Mouse (Mus musculus): Measurements from ENCODE around the gene B4galnt1. TPM values are rescaled to one million over a fixed set of nuclear protein-coding genes. Genes with fewer than 3 reads are reported as not detected.
"Not testable (repeated sequence)": the region's sequence is repeated elsewhere in the genome, so short reads cannot be mapped to it uniquely, and the experiment has no call there.

B4galnt1 gene
- 1 to 10 TPM; 1.2 to 3.2 (median 1.5) TPM for total RNA-seq (2022)

DNA sequence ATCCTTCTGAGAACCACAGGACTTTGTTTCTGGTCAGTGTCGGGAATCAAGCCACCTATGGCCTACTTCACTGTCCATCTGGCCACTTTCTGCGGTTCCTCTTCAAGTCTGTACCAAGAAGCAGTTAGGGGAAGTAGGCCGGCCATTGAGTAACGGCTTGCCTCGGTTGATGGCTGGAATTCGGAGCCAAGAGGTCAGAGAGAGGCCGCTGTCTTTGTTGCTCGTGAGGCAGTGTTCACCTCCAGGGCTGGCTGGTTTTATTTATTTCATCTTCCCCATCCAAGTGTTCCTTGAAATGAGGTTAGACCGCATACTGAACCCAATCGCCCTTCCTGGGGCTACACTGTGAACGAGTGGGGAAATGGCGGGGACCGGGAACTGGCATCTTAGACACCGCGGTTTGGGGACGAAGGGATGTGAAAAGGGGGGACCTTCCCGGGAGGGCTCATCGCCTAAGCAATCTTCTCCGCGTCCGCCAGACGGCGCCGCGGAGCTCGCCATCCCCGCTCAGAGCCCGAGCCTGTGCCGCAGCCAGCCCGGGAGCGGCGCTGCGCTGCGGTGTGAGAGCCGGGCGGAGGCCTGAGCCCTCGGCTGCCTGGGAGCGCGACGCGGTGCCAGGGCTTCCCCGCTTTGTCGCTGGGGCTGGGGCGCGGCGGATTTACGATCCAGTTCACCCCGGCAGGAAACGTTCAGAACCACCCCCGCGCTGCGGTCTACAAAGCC, at the start of gene B4galnt1:
Gene B4galnt1, plus strand, starts transcription at position 595 of the 723 bp plus-strand sequence.
- peak; percentile 55 for DNase-seq (ENCODE audit: low spot score)

DNA sequence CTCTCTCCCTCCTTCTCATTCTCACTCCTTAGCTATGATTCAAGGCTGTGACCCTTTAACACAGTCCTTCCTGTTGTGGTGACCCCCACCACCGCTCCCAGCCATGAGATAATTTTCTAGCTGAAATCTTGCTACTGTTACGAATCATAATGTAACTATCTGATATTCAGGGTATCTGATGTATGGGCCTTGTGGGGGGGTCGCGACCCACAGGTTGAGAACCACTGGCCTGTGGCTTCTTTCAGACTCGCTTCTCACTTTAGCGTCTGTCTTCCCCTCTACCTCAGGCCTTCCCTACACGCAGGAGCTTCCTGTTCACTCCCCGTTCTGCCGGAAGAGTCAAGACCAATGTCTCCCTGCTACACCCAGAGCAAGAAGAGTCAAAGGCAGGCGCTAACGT, 46.6 kb upstream of the B4galnt1 start:
- no peak for DNase-seq (ENCODE audit: low spot score)

- no peak for DNase-seq (ENCODE audit: low spot score)
Measured at GRCm38 (mm10) chr10:127119229-127119628, 45.8 kb upstream of the B4galnt1 start.

DNA sequence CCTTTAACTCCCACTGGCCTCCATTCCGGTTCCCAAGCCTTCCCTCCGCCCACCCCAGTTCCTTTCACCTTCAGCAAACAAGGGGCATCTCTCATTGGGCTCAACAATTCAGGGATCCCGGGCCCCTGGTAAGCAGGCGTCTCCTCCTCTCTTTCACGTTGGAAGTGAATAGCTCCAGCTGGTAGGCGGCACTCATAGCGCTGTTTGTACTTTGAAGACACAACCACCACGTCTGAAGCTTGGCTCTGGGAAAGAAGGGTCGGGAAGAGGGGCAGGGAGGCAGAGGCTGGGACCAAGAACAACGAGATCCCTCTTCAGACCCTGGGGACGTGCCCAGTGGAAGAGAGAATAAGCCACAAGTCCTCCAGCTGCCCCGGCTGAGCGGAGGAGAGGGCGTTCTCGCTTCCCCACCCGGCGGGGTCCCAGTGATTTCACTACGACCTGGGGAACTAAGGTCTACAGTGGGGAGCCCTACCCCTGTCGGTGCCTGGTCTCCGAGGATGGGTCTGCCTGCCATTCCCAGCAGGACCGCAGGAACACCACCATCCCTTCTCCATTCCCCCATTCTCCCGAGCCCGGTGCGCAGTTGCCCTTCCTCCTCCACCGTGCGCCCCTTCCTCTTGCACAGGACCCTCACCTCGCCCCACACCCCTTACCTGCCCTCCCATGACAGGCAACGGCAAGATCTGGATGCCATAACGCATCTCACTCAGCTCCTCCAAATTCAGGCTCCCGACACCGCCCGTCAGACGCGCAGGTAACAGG, 44.5 kb upstream of the B4galnt1 start:
- DNase-seq (ENCODE audit: low spot score), result no peak

GRCm38 (mm10) chr10:127121066-127121477, 44.0 kb upstream of the B4galnt1 start, which contains the start of gene Os9:
TSS of gene Os9 (minus strand) at chr10:127121131.
- DNase-seq (ENCODE audit: low spot score), result peak; percentile 98

- DNase-seq (ENCODE audit: low spot score), result no peak
Measured at GRCm38 (mm10) chr10:127122018-127122417, 43.0 kb upstream of the B4galnt1 start.

GRCm38 (mm10) chr10:127122784-127123435, 42.1 kb upstream of the B4galnt1 start:
- no peak for DNase-seq (ENCODE audit: low spot score)

DNA sequence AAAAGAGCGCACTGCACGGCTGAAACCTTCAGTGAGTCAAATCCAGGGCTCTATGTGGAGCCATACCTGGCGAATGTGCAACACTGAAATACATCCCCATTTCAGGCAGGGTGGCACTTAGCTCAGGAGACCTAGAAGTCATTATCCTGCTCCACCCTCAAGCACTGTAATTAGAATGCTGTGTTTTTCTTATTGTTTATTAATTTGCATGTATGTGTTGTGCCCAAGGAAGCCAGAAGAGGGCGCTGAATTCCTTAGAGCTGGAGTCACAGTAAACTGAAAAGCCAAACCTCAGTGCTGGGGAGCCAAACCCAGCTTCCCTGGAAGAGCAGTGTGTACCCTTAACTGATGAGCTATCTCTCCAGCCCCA, 41.6 kb upstream of the B4galnt1 start:
- peak; percentile 59 for DNase-seq (ENCODE audit: low spot score)

DNA sequence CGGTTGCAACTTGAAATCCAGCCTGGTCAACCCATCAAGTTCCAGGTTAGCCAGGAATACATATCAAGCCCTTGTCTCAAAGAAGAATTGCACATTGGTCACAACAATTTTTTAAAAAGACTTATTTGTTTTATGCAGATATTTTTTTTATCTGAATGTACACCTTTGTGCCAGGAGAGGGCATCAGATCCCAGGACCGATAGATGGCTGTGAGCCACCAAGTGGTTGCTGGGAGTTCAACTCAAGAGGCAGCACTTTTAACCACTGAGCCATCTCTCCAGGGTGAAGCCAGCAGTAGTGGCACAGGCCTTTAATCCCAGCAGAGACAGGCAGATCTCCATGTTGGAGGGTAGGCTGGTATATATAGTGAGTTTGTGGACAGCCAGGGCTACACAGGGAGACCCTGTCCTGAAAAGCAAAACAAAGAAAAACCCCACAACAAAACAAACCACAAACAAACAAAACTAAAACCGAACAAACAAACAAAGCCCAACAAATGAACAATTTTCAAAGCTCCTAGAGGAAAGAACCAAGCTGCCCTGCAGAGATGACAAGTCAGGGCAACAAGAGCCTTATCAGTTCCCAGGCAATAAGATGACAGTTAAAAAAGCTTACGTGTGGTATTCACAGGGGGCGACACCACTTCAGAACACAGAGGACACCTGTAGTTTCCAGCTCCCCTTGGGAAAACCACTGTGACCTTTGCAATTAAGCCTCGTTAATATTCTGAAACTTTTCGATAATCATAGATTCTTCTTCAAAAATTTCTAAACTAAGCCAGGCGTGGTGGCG, 39.6 kb upstream of the B4galnt1 start:
- DNase-seq (ENCODE audit: low spot score), result no peak

DNA sequence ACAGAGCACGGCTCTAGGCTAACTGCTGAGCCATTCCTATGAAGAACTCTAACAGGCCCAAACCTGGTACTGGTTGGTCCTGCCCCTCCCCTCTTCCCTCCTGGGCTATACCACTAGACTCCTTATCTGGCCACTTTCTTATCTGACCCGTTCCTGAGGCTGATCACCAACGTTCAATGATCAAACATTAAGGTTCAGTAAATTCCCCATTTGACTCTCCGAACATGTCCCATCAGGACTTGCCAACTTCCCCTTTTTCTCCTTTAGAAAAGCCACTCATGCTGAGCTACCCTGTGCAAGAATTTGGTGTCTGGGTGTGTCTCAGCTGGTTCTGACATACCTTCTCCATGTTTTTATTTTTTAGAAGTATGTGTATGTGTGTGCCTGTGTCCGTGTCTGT, 38.4 kb upstream of the B4galnt1 start:
- no peak for DNase-seq (ENCODE audit: low spot score)

GRCm38 (mm10) chr10:127127711-127128279, 37.2 kb upstream of the B4galnt1 start:
- no peak for DNase-seq (ENCODE audit: low spot score)

GRCm38 (mm10) chr10:127129431-127129830, 35.6 kb upstream of the B4galnt1 start:
- DNase-seq (ENCODE audit: low spot score), result no peak

DNA sequence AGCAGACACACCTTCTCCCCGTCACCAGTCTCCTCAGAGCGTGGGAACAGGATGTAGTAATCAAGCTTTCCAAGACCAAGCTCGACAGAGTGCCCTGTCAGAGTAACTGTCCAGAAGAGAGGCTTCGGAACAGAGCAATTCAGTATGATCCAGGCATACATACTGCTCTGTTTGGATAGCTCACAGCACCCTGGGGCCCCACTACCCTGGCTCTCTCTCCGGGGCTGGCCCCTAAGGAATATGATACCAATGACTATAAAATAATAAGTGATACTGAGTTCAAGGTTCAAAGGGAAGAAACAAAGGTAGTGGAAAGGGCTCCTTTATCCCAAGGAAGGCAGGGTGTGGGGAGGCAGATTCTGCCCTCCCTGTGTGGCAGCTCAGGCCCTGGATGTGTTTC, 32.6 kb upstream of the B4galnt1 start:
- DNase-seq (ENCODE audit: low spot score), result no peak

- DNase-seq (ENCODE audit: low spot score), result not testable (repeated sequence)
Measured at GRCm38 (mm10) chr10:127134394-127135035, 30.5 kb upstream of the B4galnt1 start.

DNA sequence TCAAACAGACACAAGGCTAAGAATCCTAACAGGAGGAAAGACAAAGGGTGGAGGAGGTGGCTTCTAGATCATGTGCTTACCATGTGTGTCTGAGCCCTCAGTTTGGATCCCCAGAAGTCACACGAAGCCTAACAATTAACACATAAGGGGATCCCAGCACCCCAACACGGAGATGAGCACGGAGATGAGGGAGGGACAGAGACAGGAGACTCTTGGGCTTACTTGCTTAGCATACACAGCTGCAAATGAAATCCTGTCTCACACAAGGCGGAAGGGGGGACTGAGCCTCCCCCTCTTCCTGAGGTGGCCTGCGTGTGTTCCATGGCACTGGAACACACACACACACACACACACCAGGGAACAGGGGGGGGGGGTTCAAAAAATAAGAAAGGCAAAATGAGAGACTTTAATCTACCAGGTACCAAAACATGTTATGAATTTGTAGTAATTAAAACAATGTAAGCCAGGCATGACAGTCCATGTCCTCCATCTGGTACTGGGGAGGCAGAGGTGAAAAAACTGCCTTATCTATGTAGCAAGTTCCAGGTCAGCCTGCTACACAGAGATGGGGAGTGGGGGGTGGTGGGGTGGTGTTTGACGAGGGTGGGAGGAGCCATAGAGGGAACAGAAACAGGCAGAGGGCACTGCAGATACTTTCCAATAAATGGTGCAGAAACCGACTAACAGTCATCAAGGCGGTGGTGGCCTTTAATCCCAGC, 29.7 kb upstream of the B4galnt1 start:
- no peak for DNase-seq (ENCODE audit: low spot score)

DNA sequence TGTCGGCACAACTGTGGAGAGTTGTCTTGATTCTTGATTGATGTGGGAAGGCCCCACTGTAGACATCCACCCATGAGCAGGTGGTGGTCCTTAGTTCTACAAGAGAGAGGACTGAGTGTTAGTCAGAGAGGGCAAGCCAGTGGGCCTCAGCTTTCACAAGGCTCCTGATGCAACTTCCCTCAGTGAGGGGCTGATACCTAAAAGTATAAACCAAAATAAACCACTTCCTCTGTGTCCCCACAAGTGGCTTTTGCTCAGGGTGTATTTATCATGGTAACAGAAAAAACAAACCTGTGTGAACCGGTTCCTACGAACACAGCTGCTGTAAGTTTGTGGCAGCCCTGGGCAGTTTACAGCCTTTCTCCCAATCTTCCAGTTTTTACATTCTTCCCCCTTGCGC, 28.5 kb upstream of the B4galnt1 start:
- no peak for DNase-seq (ENCODE audit: low spot score)

- DNase-seq (ENCODE audit: low spot score), result no peak
Measured at GRCm38 (mm10) chr10:127137896-127138295, 27.1 kb upstream of the B4galnt1 start.

DNA sequence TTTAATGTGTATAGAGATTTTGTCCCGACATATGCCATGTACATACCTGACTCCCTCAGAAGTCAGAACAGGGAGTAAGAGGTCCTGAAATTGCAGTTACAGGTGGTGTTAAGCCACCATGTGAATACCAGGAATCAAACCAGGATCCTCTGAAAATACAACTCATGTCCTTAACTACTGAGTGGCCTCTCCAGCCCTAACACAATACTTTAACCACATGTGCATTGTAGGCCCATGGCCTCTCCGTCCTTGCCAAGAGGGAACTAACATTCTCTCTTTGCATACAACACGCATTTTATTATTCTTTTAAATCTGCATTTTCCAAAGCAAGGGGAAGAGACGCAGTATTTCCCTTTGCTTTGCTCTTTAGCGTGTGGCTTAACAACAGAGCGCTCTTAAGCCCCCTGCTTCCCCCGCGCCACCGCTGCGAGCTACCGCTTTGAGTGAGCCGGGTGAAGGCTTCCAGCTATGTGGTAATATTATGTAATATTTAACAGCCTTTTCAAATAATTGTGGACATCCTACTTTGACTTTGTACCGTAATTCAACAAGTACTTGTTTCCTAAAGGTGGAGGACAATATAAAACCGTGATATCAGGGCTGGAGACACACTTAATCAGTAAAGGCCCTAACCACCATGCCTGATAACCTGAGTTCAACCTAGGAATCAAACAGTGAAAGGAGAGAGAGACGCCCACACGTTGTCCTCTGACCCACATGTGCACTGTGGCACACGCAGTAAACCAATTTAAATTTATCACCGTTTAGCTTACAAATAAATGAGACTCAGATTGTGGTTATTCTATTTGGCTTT, 26.5 kb upstream of the B4galnt1 start:
- DNase-seq (ENCODE audit: low spot score), result no peak

DNA sequence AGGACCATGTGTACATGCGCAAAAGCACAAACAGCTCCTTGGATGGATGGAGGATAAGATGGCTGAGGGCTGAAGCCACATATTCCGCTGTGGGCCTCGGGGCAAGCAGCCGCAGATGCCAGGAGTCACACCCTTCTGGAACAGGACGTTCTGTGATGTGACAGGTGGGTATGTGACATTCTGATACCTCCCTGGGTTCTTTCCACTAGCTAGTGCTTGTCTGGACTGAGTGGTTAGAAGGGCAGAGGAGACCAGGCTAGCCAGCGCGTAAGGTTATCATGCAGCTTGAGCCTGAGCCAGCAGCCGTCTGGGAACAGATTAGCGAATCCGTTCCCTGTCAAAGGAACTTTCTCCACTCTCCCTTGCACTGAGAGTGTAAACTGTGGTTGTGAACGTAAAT, 24.1 kb upstream of the B4galnt1 start:
- no peak for DNase-seq (ENCODE audit: low spot score)

Data from heart, adult 8-10 months (tissue).